Mouse (Mus musculus) adipocyte (in vitro differentiated cells): ENCODE data around the gene Jsrp1.
A peak's percentile ranks its signal among the peaks of the same experiment; 100 is the strongest.
"Not testable (repeated sequence)": the region's sequence is repeated elsewhere in the genome, so short reads cannot be mapped to it uniquely, and the experiment has no call there.

Experiments used
- DNase-seq: peaks from one replicate; pipeline ENCODE4 v3.0.0-alpha.2; 2016; ENCODE audit warnings: low spot score

Gene Jsrp1

GRCm38 (mm10) chr10:80832818-80833217 lies 19.5 kb upstream of the Jsrp1 start:
- no peak for DNase-seq

DNA sequence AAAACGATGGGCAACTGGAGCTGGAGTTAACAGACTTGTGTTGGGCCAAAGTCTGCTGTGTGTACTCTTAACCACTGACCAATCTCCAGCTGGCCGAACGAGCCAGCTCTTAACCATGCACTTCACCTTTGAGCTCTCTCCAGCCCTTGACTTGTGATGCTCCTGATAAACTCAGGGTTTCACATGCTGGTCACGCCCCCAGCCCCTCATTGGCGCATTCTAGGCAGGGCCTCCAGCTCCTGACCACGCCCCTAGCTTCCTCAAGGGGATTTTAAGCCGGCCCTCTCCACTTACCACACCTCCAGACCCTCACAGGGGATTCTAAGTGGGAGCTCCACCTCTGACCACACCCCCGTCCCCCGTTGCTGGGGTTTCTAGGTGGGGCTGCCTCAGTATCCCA lies 17.8 kb upstream of the Jsrp1 start:
- no peak for DNase-seq

GRCm38 (mm10) chr10:80829359-80830278 lies 16.3 kb upstream of the Jsrp1 start:
- no peak for DNase-seq

GRCm38 (mm10) chr10:80828587-80828986 lies 15.3 kb upstream of the Jsrp1 start:
- not testable (repeated sequence) for DNase-seq

- DNase-seq = no peak
Observed at GRCm38 (mm10) chr10:80827870-80828420, 14.6 kb upstream of the Jsrp1 start.

- DNase-seq = no peak
Observed at GRCm38 (mm10) chr10:80827063-80827869, 14.0 kb upstream of the Jsrp1 start.

GRCm38 (mm10) chr10:80826151-80827062 lies 13.1 kb upstream of the Jsrp1 start, which contains the start of gene Oaz1:
Gene Oaz1, plus strand, starts transcription at chr10:80826656.
- DNase-seq = peak; percentile 100

DNA sequence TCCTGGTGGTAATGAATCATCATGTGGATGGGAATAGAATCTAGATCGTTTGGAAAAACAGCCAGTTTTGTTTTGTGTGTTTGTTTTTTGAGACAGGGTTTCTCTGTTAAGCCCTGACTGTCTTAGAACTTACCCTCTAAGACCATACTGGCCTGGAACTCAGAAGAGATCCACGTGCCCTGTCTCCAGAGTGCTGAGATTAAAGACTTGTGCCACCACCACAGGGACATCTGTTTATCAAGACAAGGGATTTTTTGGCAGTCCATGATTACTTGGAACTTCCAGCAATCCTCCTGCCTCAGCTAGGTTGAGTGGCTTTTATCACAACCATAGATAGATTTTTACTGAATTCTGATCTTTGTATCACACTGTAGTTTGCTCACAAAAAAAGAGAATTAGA lies 11.5 kb upstream of the Jsrp1 start:
- DNase-seq = no peak

DNA sequence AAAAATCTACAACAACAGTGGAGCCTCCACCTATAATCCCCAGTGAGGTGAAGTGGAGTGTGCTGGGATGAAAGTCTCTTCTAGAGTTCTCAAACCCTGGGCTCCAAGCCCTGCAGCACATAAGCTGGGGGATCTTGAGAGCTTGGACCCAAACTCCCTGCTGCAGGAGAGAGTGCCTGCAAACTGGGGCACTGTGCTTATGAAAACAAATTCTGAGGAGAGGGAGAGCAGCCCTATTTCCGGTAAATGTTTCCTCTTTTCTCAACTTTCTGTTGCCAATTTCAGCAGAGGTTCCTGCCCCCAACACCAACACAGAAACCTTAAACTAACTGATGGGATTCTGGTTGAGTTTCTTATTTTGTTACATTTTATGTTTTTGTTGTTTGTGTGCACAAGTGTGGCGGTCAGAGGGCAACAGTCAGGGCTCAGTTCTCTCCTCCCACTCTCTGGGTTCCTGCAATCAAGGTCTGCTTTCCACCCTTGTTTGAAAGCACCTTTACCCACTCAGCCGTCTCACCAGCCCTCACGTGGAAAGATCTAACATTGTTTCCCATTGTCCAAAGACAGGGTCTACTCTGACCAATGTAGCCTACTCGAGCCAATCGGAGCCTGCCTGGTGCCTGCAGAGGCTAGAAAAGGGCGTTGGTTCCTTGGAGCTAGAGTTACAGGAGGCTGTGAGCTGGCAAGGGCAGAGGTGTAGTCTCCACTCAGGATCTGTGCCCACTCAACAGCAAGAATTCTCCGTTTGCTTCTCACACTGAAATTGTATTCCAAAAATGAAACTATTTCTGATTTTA lies 10.7 kb upstream of the Jsrp1 start:
- no peak for DNase-seq

- no peak for DNase-seq
Observed at GRCm38 (mm10) chr10:80823316-80823715, 10.0 kb upstream of the Jsrp1 start.

DNA sequence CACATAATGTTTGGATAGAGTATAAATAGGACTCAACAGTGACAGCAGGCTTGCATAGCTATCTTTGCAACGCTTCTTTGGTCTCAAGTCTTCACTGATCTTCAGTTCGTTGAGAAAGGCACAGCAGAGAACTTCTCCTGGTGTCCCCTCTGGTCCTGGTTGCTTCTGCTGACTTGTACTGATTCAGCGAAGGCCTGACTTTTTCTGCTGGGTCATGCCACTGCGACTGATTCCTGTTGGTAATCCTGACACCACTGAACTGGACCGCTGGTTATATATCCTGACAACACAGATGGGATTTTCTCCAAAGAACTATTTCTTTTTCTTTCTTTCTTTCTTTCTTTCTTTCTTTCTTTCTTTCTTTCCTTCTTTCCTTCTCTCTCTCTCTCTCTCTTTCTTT lies 9.2 kb upstream of the Jsrp1 start:
- DNase-seq = no peak

GRCm38 (mm10) chr10:80821991-80822390 lies 8.7 kb upstream of the Jsrp1 start:
- DNase-seq = no peak

DNA sequence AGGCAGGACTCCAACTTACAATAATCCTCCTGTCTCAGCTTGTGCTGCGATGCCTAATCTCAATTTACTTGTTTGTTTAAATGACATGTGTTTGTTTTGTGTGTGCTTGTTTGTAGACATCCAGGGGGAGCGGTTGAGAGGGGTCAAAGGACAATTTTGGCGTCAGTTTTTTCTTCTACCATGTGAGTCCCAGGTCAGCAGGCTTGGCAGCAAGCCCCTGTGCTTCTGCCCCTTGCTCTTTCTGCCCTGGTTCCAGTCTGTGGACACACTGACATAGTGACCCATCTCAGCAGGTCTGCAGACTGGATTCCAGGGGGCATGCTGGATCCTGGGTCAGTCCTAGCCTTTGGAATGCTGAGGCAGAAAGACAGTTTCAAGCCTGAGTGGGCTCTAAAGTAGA lies 6.1 kb upstream of the Jsrp1 start:
- DNase-seq = no peak

GRCm38 (mm10) chr10:80818599-80819281 lies 5.4 kb upstream of the Jsrp1 start:
- no peak for DNase-seq

DNA sequence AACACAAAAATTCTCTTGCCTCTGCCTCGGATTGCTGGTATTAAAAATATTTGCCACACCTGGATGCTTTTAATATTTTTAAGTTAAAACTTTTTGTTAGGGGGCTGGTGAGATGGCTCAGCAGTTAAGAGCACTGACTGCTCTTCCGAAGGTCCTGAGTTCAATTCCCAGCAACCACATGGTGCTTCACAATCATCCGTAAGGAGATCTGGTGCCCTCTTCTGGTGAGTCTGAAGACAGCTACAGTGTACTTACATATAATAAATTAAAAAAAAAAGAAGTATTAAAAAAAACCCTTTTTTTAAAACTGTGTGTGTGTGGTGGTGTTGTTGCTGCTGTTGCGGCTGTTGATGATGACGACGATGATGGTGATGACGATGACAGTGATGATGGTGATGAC lies 4.7 kb upstream of the Jsrp1 start:
- DNase-seq = not testable (repeated sequence)

GRCm38 (mm10) chr10:80817164-80817563 lies 3.9 kb upstream of the Jsrp1 start:
- no peak for DNase-seq

DNA sequence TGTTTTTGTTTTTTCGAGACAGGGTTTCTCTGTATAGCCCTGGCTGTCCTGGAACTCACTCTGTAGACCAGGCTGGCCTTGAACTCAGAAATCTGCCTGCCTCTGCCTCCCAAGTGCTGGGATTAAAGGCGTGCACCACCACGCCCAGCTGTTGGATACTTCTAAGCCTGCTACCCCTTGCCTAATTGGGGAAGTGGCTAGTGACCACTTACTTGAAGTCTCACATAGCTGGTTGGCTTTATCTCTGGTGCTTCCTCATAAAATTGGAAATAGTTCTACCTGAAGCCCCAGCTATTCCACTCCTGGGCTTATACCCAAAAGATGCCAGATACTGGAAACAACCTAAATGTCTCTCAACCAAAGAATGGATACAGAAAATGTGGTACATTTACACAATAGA lies 3.0 kb upstream of the Jsrp1 start:
- DNase-seq = not testable (repeated sequence)

DNA sequence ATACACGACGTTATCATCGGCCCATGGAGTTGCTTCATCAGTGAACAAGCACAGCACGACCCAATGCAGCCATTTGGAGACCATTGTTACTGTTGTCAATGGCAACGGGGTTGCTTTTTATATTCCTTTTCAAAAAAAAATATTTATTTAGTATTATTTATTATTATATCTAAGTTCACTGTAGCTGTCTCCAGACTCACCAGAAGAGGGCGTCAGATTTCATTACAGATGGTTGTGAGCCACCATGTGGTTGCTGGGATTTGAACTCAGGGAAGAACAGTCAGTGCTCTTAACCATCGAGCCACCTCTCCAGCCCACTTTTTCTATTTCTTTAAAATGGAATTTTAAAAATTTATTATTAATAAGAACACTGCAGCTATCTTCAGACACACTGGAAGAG lies 1.5 kb upstream of the Jsrp1 start:
- DNase-seq = no peak

DNA sequence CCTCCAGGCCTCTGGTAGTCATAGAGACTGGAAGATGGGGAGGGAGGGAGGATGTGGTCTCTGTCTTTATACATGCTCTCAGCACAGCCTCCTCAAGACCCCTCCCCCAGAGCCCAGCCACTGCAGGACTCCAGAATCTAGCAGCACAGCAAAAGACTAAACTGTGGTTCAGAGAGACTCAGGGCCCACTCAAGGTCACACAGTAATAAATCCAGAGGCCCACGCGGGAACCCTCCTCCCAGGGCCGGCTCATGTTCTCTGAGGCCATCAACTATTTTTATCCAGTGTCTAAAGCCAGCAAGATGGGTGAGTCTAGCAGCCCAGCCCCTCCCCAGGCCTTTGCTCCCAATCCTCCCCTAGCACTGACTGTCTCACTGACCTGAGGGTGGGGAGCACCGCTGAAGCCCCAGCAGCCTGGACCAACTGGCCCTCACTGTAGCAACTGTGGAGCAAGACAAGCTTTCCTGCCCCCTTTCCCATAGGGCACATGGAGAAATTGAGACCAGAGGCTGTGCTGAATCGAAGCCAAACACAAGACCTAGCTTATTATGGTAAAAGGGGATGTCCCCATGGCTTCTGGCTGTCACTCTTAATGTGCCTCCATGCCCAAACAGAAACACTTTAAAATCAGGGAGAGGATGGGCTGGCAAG lies 782 bp downstream of the Jsrp1 start:
- peak; percentile 56 for DNase-seq

DNA sequence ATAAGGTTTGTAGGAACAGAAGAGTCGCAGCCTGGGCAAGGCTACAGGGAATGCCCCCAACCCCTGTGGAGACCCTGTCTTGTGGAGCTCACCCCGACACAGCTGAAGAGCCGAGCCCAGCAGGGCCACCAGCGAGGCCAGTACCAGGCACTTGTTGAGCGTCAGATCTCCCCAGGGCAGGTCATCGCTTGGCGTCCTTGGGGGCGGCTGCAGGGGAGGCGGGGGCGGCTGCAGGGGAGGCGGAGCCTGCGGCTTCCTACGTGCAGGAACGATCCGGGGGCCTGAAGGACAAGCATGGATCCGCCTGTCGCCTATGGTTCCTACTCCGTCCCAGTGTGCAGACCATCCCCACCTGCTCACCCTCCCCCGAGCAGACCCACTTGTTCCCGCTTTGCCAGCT lies 3.2 kb downstream of the Jsrp1 start:
- no peak for DNase-seq
